Mouse (Mus musculus) right cerebral cortex, postnatal 25 days (tissue): ENCODE results near the gene Smg1.

ENCODE experiments used
- DNase-seq: peaks from one replicate; pipeline ENCODE4 v3.0.0; 2022

Smg1 gene

GRCm38 (mm10) chr7:118243453-118244385 lies at the start of gene Smg1:
Gene Smg1 (minus strand): TSS chr7:118243670.
- DNase-seq: peak; percentile 98

DNA sequence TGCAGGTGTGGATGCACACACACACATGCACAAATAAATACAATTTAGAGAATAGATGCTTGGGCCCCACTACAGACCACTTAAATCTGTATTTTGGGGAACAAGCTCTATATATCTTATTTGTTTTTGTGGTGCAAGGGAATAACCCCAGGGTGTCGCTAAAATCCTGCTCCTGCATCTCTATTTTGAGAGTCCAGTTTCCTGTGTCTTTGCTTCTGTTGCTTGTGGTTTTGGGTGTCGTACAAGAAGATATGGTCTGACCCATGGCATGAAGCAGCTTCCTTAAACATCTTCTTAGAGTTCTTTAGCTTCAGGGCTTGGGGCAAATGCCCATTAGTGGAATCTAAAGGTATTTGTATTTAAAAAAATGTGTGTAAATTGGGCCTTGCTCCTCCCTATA lies 39.7 kb upstream of the Smg1 start:
- no peak for DNase-seq

GRCm38 (mm10) chr7:118282543-118282942 lies 39.1 kb upstream of the Smg1 start:
- no peak for DNase-seq

DNA sequence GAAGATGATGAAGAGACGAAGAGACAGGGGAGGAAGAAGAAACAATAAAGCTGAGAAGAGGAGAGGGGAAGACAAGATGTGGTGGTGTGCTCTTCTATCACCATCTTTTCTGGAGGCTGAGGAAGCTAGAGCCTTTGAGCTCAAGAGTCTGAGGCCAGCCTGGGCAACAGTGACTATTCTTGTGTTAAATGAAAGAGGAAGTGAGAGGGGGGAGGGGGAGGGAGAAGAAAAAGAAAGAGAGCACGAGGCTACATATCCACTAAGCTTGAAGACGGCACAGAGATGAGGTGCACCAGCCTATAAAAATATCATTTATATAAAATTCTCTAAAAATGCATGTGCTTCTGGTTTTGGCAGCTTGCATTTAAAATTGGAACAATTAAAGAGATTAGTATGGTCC lies 36.1 kb upstream of the Smg1 start:
- DNase-seq: no peak

- no peak for DNase-seq
Measured at GRCm38 (mm10) chr7:118277335-118277910, 34.0 kb upstream of the Smg1 start.

DNA sequence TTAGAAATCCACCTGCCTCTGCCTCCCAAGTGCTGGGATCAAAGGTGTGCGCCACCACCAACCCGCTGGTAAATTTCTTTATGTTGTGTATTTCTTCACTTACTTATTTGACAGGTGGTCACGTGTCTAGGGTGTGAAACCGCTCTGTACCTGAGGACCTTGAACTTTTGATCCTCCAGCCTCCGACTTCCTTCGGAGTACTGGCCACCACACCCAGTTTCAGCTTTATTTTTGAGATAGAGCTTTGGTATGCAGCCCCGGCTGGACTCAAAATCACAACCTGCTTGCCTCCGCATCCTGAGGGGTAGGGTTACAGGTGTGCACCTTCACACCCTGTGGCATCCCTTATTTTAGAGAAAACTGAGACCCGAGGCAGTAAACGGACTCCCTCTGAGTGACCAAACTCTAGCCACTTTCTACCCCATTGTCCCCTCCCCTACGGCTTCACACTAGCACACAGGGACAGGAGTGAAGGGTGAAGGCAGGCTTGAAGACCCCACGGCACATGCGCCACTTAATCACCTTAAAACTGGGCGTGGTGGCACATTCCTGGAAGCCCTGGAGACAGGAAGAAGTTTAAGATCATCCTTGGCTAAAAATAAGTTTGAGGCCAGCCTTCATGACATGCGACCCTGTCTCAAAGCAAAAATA lies 33.3 kb upstream of the Smg1 start:
- DNase-seq: no peak

DNA sequence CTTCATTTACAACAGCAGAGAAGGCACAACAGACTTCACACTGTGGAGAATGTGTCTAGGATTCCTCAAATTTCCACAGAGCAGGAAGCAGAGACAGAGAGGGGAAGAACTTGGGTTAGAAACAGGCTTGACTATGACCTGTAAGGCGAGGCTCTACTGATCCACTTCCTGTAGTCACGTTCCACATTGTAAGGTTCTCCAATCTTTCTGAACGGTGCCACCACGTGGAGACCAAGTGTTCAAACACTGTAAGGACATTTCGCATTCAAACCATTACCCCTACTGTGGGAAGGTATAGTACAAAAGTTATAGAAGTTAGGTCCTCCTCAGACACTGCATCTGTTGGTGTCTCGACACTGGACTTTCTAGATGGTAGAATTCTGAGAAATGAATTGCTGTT lies 31.8 kb upstream of the Smg1 start:
- no peak for DNase-seq

DNA sequence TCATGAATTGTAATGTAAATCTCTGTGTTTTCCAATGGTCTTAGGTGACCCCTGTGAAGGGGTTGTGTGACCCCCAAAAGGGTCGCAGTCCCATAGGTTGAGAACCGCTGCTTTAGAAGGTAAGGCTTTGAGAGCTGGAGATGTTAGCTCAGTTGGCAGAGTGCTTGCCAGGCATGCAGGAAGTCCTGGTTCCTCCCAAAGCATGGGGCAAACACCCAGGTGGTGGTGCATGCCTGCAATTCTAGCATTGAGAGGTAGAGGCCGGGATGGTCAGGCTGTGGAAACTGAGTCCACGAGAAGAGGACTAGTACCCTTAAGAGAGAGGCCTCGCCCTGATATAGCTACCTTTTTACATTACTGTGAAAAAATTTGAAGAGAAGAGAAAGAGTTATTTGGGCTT lies 31.4 kb upstream of the Smg1 start:
- no peak for DNase-seq

DNA sequence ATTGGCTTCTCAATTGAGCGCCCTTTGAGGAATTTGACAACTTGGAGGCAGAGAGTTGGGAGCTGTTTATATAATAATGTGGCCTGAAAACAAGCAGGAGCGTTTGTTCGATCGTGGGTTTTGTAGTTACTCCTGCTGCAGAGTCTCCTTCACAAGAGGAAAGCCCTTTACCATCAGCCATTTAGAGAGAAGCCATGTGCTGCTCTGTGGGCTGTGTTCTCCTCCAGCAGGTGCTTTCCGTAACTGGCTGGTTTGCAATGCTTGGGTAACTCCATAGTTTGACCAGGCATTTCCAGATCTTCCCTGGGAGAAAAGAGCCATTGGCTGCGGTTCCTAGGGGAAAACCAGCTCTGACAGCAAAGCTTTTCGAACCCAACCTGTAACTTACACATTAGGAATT lies 30.7 kb upstream of the Smg1 start:
- DNase-seq: no peak

DNA sequence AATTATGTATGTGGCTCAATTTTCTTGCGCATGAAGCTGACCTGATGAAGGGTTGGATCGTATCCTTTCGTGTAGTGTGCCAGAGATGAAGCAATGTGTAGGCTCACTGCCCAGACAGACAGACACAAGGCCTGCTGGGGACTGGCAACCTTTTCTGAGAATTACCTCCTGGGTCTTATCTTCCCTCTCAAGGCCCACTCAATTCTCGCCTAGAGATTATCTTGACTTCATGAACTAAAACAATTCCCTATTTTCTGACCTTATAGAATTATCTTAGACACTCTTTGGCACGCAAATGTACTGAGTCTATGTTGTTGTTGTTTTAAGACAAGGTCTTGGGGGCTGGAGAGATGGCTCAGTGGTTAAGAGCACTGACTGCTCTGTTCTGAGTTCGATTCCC lies 22.6 kb upstream of the Smg1 start:
- no peak for DNase-seq

DNA sequence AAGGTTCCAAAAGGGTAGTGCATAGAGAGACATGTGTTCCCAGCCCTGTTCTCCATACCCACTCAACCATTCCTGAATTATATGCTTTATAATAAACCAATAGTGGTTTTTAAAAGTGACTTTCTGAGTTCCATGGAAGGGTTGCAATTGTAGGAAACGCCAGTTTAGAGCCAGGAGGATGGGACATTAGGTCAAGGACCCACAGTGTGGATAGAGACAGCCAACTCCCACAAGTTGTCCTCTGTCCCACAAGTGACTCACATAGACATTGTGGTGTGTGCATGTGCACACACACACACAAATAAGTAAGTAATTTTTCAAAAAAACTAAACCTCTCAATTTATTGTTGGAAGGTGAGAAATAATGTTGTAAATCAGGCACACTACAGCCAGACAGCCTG lies 20.1 kb upstream of the Smg1 start:
- DNase-seq: no peak

DNA sequence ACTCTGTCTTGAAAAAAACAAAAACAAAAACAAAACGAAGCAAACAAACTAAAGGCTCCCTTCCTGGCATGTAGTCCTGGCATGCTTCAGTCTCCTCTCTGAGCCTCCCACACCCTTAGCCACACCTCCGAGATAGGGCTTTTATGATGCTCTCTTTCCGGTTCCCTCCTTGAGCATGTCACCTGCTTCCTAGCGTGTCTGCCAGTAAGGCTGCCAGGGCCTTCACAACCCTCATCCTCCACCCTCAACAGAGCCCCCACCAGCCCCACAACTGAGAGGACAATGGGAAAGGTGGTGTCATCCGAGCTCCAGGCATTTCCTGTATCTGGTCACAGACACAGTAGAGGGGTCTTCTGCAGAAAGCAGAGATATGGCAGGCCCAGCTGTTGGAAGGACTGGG lies 18.9 kb upstream of the Smg1 start:
- DNase-seq: no peak

DNA sequence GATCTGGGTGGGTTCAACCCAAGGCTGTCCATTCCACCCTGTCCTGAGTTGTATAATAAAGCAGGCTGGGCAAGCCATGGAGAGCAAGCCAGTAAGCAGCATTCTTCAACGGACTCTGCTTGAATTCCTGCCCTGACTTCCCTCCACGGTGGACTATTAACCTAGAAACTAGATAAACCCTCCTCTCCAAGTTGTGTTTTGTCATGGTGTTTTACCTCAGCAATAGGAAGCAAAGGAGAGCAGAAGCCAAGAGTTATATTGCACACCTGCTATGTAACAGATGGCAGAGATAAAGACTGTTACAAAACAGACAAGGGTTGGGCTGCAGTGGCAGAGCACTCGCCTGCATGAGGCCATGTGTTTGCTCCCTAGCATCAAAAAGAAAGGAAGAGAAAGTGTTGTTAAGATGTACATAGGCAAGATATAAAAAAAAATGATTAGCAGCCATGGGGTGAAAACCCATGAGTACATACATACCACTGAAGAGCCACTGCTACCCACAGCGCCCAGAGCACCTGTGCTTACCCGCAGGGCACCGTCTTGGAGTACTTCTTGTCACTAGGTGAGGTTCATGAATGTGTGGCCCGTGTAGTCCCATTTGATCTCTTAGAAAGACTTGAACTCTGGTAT lies 16.3 kb upstream of the Smg1 start:
- no peak for DNase-seq

DNA sequence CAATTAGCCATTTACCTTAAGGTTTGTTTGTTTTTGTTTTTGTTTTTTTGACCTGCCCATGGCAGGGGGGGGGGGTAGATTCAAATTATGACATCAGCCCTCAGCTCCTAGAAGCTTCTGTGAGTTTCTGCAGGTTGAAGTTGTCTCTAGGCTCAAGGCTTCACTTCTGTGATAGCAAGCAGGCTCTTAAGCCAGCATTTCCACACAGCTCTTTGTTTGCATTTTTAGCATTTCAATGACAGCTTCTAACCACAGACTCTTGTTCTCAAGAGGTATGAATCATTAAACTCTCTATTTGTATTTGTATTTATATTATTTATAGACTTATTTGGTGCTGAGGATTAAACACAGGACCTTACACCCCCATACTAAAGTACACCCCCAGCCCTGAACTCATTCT lies 15.0 kb upstream of the Smg1 start:
- DNase-seq: no peak

- no peak for DNase-seq
Measured at GRCm38 (mm10) chr7:118256740-118257139, 13.3 kb upstream of the Smg1 start.

DNA sequence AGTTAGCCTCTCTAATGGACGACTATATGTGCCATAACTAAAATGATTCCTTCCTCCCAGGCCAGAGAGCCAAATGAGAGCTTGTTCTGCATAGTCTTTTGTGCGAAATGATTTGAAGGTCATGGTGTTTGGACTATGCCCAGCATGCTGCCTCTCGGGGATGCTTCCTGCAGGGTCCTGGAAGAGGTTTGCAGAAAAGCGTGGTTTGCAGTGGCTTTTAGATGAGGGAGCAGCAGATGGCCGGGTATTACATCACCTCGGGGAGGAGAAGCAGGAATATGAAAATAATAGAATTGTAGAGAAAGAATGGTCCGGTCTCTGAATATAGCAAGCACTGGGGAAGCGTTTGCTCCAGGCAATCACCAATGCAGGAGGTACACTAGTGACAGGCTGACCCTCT lies 11.0 kb upstream of the Smg1 start:
- peak; percentile 19 for DNase-seq

- no peak for DNase-seq
Measured at GRCm38 (mm10) chr7:118254015-118254414, 10.5 kb upstream of the Smg1 start.

DNA sequence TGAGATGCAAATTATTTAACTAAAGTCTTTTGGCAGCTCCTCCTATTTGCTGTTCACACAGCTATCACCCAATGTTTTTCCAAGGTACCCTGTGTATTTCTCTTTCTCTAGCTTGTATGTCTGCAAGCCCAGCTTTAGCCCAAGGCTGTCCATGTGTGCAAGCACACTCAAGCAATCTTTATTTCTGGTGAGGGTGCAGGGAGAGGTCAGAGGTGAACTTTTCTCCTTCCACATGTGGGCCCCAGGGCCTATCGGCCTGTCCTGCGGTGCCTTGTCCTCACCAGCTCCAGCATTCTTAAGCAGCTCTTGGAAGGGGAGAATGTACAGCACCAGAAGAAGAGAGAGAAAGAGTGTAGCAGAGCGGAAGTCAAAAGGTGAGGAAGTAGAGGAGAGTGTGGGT lies 9.5 kb upstream of the Smg1 start:
- no peak for DNase-seq

DNA sequence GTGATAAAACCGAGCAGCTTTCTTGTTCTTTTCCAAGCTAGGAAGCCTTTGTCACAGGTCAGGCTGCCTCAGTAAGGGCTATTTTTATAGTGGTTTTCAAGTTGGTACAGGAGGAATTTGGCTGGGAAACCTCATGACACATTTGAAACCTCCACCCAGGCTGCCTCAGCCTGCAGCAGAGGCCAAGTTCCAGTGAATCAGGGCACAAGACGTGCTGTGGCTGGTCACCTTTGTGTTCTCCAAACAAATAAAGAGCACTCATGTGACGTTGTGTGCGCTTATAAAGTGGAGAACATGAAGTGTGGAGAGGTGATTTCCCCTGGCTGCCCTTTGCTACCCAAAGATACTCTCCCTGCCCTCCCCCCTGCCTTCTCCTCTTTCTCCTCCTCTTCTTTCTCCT lies 8.9 kb upstream of the Smg1 start:
- no peak for DNase-seq

DNA sequence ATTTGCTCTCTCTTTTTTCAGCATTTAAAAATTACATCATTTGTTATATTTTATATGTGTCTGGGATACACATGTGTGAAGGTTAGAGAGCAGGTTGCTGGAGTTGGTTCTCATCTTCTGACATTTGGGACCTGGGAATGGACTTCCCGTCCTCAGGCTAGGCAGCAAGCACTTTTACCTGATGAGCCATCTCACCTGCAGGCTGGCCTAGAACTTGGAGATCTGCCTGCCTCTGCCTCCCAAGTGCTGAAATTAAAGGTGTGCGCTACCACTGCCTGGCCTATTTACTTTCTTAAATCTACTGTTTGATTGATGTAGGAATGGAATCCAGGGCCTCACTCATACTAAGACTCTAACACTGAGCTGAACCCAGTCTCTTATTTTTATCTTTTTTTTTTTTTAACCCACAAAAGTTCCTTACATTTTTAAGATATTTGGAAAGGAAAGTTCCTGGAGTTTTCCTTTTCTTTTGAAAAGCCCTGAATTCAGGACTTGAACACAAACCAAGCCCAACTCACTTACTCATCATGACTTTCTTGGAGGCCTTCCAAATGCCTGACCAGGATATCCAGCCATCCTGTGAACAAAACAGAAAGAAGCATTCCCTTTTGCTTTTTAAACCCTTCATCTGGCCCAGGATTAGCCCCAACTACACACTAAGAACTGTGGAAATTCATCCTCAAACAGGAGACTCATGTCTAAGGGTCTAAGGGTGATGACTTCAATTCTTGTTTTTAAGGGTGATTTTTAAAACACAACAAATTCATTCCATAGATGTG lies 8.1 kb upstream of the Smg1 start:
- DNase-seq: no peak

- DNase-seq: no peak
Measured at GRCm38 (mm10) chr7:118250482-118251160, 7.2 kb upstream of the Smg1 start.

- no peak for DNase-seq
Measured at GRCm38 (mm10) chr7:118249563-118249962, 6.1 kb upstream of the Smg1 start.
